Mouse (Mus musculus): ENCODE measurements at regions not wholly inside any gene's neighbourhood (a gene's known extent, or its start where the extent isn't known, plus 50 kb on each side); places are given as distances from the start of the nearest gene placed in this dataset.

GRCm38 (mm10) chr8:92222992-92223391, 134.4 kb upstream of the Irx5 start:
- H3K79me2 ChIP-seq (ENCODE audit: control insufficient read depth, insufficient read depth) = no peaks in the 10 kb centered on the region
- H3ac ChIP-seq (ENCODE audit: control insufficient read depth, insufficient read length, low read depth) = no peak overlapping the region
- no peaks in the 10 kb centered on the region for H3K36me3 ChIP-seq (ENCODE audit: control insufficient read depth, insufficient read depth)
- no peaks in the 10 kb centered on the region for H3K79me3 ChIP-seq (ENCODE audit: low read depth)
- TF ChIP-seq USF1 (IDR thresholded peaks at IDR 0.05; ENCODE audit: low read depth) = no peak
- no peak for TF ChIP-seq CTCF (IDR thresholded peaks at IDR 0.05; ENCODE audit: control insufficient read depth, insufficient read depth, insufficient read length)
- TF ChIP-seq FOSL1 (IDR thresholded peaks at IDR 0.05; ENCODE audit: insufficient read depth, low read length, poor library complexity, severe bottlenecking) = no peak
- TF ChIP-seq MYOG (IDR thresholded peaks at IDR 0.05; ENCODE audit: control insufficient read depth, extremely low read depth, insufficient read length) = no peak
- TF ChIP-seq MYOD1 (IDR thresholded peaks at IDR 0.05; ENCODE audit: control insufficient read depth, insufficient read length, low read depth) = no peak
- no peak for TF ChIP-seq CEBPB (IDR thresholded peaks at IDR 0.05; ENCODE audit: low read depth)
- TF ChIP-seq MAX (IDR thresholded peaks at IDR 0.05) = no peak
- H3K27me3 ChIP-seq (ENCODE audit: control insufficient read depth, insufficient read depth, insufficient read length) = no peaks in the 10 kb centered on the region
- no peak overlapping the region for H3K4me3 ChIP-seq (ENCODE audit: insufficient read depth, poor library complexity, severe bottlenecking)

GRCm38 (mm10) chr8:92219181-92219890, 138.1 kb upstream of the Irx5 start:
- Histone ChIP-seq H3ac (ENCODE audit: control insufficient read depth, insufficient read length, low read depth) (no peak overlapping the region), H3K27me3 (ENCODE audit: control insufficient read depth, insufficient read depth, insufficient read length) (no peaks in the 10 kb centered on the region), H3K36me3 (ENCODE audit: control insufficient read depth, insufficient read depth) (no peaks in the 10 kb centered on the region), H3K79me2 (ENCODE audit: control insufficient read depth, insufficient read depth) (no peaks in the 10 kb centered on the region), H3K4me3 (ENCODE audit: insufficient read depth, poor library complexity, severe bottlenecking) (no peak overlapping the region), H3K79me3 (ENCODE audit: low read depth) (no peaks in the 10 kb centered on the region)
- TF ChIP-seq MYOG (IDR thresholded peaks at IDR 0.05; ENCODE audit: control insufficient read depth, extremely low read depth, insufficient read length) = no peak
- TF ChIP-seq CTCF (IDR thresholded peaks at IDR 0.05; ENCODE audit: control insufficient read depth, insufficient read depth, insufficient read length) = no peak
- no peak for TF ChIP-seq MYOD1 (IDR thresholded peaks at IDR 0.05; ENCODE audit: control insufficient read depth, insufficient read length, low read depth)
- no peak for TF ChIP-seq MAX (IDR thresholded peaks at IDR 0.05)
- no peak for TF ChIP-seq USF1 (IDR thresholded peaks at IDR 0.05; ENCODE audit: low read depth)
- TF ChIP-seq FOSL1 (IDR thresholded peaks at IDR 0.05; ENCODE audit: insufficient read depth, low read length, poor library complexity, severe bottlenecking) = no peak
- TF ChIP-seq CEBPB (IDR thresholded peaks at IDR 0.05; ENCODE audit: low read depth) = no peak

GRCm38 (mm10) chr8:92217521-92217920, 139.9 kb upstream of the Irx5 start:
- Histone ChIP-seq H3K36me3 (ENCODE audit: control insufficient read depth, insufficient read depth) (no peaks in the 10 kb centered on the region), H3K4me3 (ENCODE audit: insufficient read depth, poor library complexity, severe bottlenecking) (no peak overlapping the region), H3K79me2 (ENCODE audit: control insufficient read depth, insufficient read depth) (no peaks in the 10 kb centered on the region), H3ac (ENCODE audit: control insufficient read depth, insufficient read length, low read depth) (no peak overlapping the region), H3K79me3 (ENCODE audit: low read depth) (no peaks in the 10 kb centered on the region), H3K27me3 (ENCODE audit: control insufficient read depth, insufficient read depth, insufficient read length) (no peaks in the 10 kb centered on the region)
- no peak for TF ChIP-seq FOSL1 (IDR thresholded peaks at IDR 0.05; ENCODE audit: insufficient read depth, low read length, poor library complexity, severe bottlenecking)
- no peak for TF ChIP-seq MYOG (IDR thresholded peaks at IDR 0.05; ENCODE audit: control insufficient read depth, extremely low read depth, insufficient read length)
- TF ChIP-seq MAX (IDR thresholded peaks at IDR 0.05) = no peak
- TF ChIP-seq USF1 (IDR thresholded peaks at IDR 0.05; ENCODE audit: low read depth) = no peak
- TF ChIP-seq CTCF (IDR thresholded peaks at IDR 0.05; ENCODE audit: control insufficient read depth, insufficient read depth, insufficient read length) = no peak

GRCm38 (mm10) chr8:92216176-92216575, 141.2 kb upstream of the Irx5 start:
- no peaks in the 10 kb centered on the region for H3K79me2 ChIP-seq (ENCODE audit: control insufficient read depth, insufficient read depth)
- H3K27me3 ChIP-seq (ENCODE audit: control insufficient read depth, insufficient read depth, insufficient read length) = no peaks in the 10 kb centered on the region
- H3K79me3 ChIP-seq (ENCODE audit: low read depth) = no peaks in the 10 kb centered on the region
- no peak overlapping the region for H3ac ChIP-seq (ENCODE audit: control insufficient read depth, insufficient read length, low read depth)
- TF ChIP-seq CEBPB (IDR thresholded peaks at IDR 0.05; ENCODE audit: low read depth) (no peak), USF1 (IDR thresholded peaks at IDR 0.05; ENCODE audit: low read depth) (no peak)
- H3K36me3 ChIP-seq (ENCODE audit: control insufficient read depth, insufficient read depth) = no peaks in the 10 kb centered on the region
- no peak overlapping the region for H3K4me3 ChIP-seq (ENCODE audit: insufficient read depth, poor library complexity, severe bottlenecking)

GRCm38 (mm10) chr8:92212786-92213535, 144.5 kb upstream of the Irx5 start:
- Histone ChIP-seq H3ac (ENCODE audit: control insufficient read depth, insufficient read length, low read depth) (no peak overlapping the region), H3K4me3 (ENCODE audit: insufficient read depth, poor library complexity, severe bottlenecking) (no peak overlapping the region), H3K27me3 (ENCODE audit: control insufficient read depth, insufficient read depth, insufficient read length) (no peaks in the 10 kb centered on the region), H3K79me3 (ENCODE audit: low read depth) (no peaks in the 10 kb centered on the region), H3K36me3 (ENCODE audit: control insufficient read depth, insufficient read depth) (no peaks in the 10 kb centered on the region), H3K79me2 (ENCODE audit: control insufficient read depth, insufficient read depth) (no peaks in the 10 kb centered on the region)
- no peak for TF ChIP-seq USF1 (IDR thresholded peaks at IDR 0.05; ENCODE audit: low read depth)
- no peak for TF ChIP-seq MYOG (IDR thresholded peaks at IDR 0.05; ENCODE audit: control insufficient read depth, extremely low read depth, insufficient read length)

GRCm38 (mm10) chr8:92209081-92209480, 148.3 kb upstream of the Irx5 start:
- peaks cover 7% of the 10 kb centered on the region for H3K27me3 ChIP-seq (ENCODE audit: control insufficient read depth, insufficient read depth, insufficient read length)

More at GRCm38 (mm10) chr8:92209081-92209480, 148.3 kb upstream of the Irx5 start:
- no peaks in the 10 kb centered on the region for H3K36me3 ChIP-seq (ENCODE audit: control insufficient read depth, insufficient read depth)
- no peak overlapping the region for H3ac ChIP-seq (ENCODE audit: control insufficient read depth, insufficient read length, low read depth)
- no peaks in the 10 kb centered on the region for H3K79me2 ChIP-seq (ENCODE audit: control insufficient read depth, insufficient read depth)
- H3K79me3 ChIP-seq (ENCODE audit: low read depth) = no peaks in the 10 kb centered on the region
- no peak overlapping the region for H3K4me3 ChIP-seq (ENCODE audit: insufficient read depth, poor library complexity, severe bottlenecking)
- TF ChIP-seq CEBPB (IDR thresholded peaks at IDR 0.05; ENCODE audit: low read depth) (no peak), MYOG (IDR thresholded peaks at IDR 0.05; ENCODE audit: control insufficient read depth, extremely low read depth, insufficient read length) (no peak), MAX (IDR thresholded peaks at IDR 0.05) (no peak), USF1 (IDR thresholded peaks at IDR 0.05; ENCODE audit: low read depth) (no peak), CTCF (IDR thresholded peaks at IDR 0.05; ENCODE audit: control insufficient read depth, insufficient read depth, insufficient read length) (no peak), MYOD1 (IDR thresholded peaks at IDR 0.05; ENCODE audit: control insufficient read depth, insufficient read length, low read depth) (no peak)

All from C2C12 (cell line).